In genomic region chr11:89978353-89978831, GRCm38 (mm10) we compare ENCODE assay signal across 8 mouse cellular contexts. TPM values are rescaled to one million over a fixed set of nuclear protein-coding genes. Genes with fewer than 3 reads are reported as not detected.
DNase-seq lines count a peak whose midpoint lies in the region; ATAC-seq lines count a peak whose summit lies in the region.

No protein-coding gene starts in this region.

- H3K27ac ChIP-seq in hindbrain, embryonic 15.5 days (replicated peaks), result no peak overlapping the region; the same call in 1 of the 2 replicates
- peak overlapping the region; percentile 65 for H3K27ac ChIP-seq in lung, embryonic 16.5 days (ENCODE audit: low read length)

- no peaks in the 10 kb centered on the region for H3K36me3 ChIP-seq in hindbrain, embryonic 15.5 days
- H3K36me3 ChIP-seq in lung, embryonic 16.5 days (ENCODE audit: control insufficient read depth, insufficient read depth, low read length), result no peaks in the 10 kb centered on the region

- H3K9me3 ChIP-seq in hindbrain, embryonic 15.5 days, result no peaks in the 10 kb centered on the region
- no peaks in the 10 kb centered on the region for H3K9me3 ChIP-seq in lung, embryonic 16.5 days (ENCODE audit: control insufficient read depth, low read length)

- no peak overlapping the region for H3K4me3 ChIP-seq in hindbrain, embryonic 15.5 days
- H3K4me3 ChIP-seq in lung, embryonic 16.5 days (ENCODE audit: low read length), result no peak overlapping the region

- H3K27me3 ChIP-seq in hindbrain, embryonic 15.5 days, result no peaks in the 10 kb centered on the region
- H3K27me3 ChIP-seq in lung, embryonic 16.5 days (ENCODE audit: control insufficient read depth, insufficient read depth, low read depth, low read length), result no peaks in the 10 kb centered on the region

- H3K4me2 ChIP-seq in hindbrain, embryonic 15.5 days, result peak overlapping the region; percentile 27; the same call in 1 of the 2 replicates
- peak overlapping the region; percentile 7; the same call in 1 of the 2 replicates for H3K4me2 ChIP-seq in lung, embryonic 16.5 days (ENCODE audit: low read depth, low read length)

- 28% methylated on average over 11 of the region's 11 CpGs for WGBS in hindbrain, embryonic 15.5 days
- 7% methylated on average over 11 of the region's 11 CpGs for WGBS in lung, embryonic 16.5 days

- no peak for ATAC-seq in hindbrain, embryonic 15.5 days (ENCODE audit: low FRiP score, low read depth)
- peak; percentile 78 for ATAC-seq in lung, embryonic 16.5 days (ENCODE audit: low read depth)

- peaks cover 16% of the 10 kb centered on the region for H3K4me1 ChIP-seq in hindbrain, embryonic 15.5 days (replicated peaks)
- peaks cover 16% of the 10 kb centered on the region for H3K4me1 ChIP-seq in lung, embryonic 16.5 days (replicated peaks; ENCODE audit: control insufficient read depth, insufficient read depth, low read length)

- peak; percentile 30 for DNase-seq in left cerebral cortex, postnatal 4 days
- DNase-seq in left cerebral cortex, adult 11 months (ENCODE audit: low spot score), result no peak
- DNase-seq in forelimb bud, embryonic 11.5 days (ENCODE audit: low read depth, low spot score), result peak; percentile 35
- DNase-seq in right cerebral cortex, postnatal 4 days, result no peak
- DNase-seq in frontal cortex, postnatal 10 days (ENCODE audit: low spot score in 2 of 2), result no peak
- no peak for DNase-seq in layer of hippocampus, postnatal 10 days (ENCODE audit: low spot score in 2 of 2)

- intact Hi-C loops in left cerebral cortex, postnatal 4 days (cut with DNase I), result no loop called here

- H3K9ac ChIP-seq in hindbrain, embryonic 15.5 days, result no peak overlapping the region
- no peak overlapping the region for H3K9ac ChIP-seq in lung, embryonic 16.5 days (ENCODE audit: low read length)

RNA-seq across cellular contexts. Expression of gene Pctp, which starts 24.3 kb away (rescaled TPM):
- under 1 TPM; 0.74 to 0.76 TPM for total RNA-seq in left cerebral cortex, postnatal 4 days (2021)
- polyA plus RNA-seq in hindbrain, embryonic 15.5 days (2015; fragmentation: Nextera tagmentation; extraction: Ambion mirVana), result 1.5 and 1.6 TPM in 2 replicates
- 9.5 and 10.9 TPM in 2 replicates for polyA plus RNA-seq in lung, embryonic 16.5 days (2015; fragmentation: Nextera tagmentation; extraction: Ambion mirVana)
- under 1 TPM; 0.78 to 0.80 TPM for total RNA-seq in layer of hippocampus, postnatal 10 days (2021)

RNA-seq across cellular contexts. Expression of gene Tmem100, which starts 51.8 kb away (rescaled TPM):
- 10 to 100 TPM; 11.9 to 12.7 TPM for total RNA-seq in left cerebral cortex, postnatal 4 days (2021)
- polyA plus RNA-seq in hindbrain, embryonic 15.5 days (2015; fragmentation: Nextera tagmentation; extraction: Ambion mirVana), result 12.4 and 14.6 TPM in 2 replicates
- 20.7 and 22.7 TPM in 2 replicates for polyA plus RNA-seq in lung, embryonic 16.5 days (2015; fragmentation: Nextera tagmentation; extraction: Ambion mirVana)
- total RNA-seq in layer of hippocampus, postnatal 10 days (2021), result 10 to 100 TPM; 28.2 to 30.1 TPM

Comparison
In these comparisons a context has a peak if more than half of its experiments do, and no peak if none do; other contexts are left out.
1. DNase-seq: peak in left cerebral cortex, postnatal 4 days (single experiment) and forelimb bud, embryonic 11.5 days (single experiment); none in left cerebral cortex, adult 11 months (single experiment), right cerebral cortex, postnatal 4 days (single experiment), frontal cortex, postnatal 10 days (0 of 2) and layer of hippocampus, postnatal 10 days (0 of 2).